Comparison of ENCODE assay signal across 7 mouse cellular contexts in genomic region chr4:136053247-136053596, GRCm38 (mm10). TPM values are rescaled to one million over a fixed set of nuclear protein-coding genes. Genes with fewer than 3 reads are reported as not detected.
A peak's percentile ranks its signal among the peaks of the same experiment; 100 is the strongest.
DNase-seq lines count a peak whose midpoint lies in the region; ATAC-seq lines count a peak whose summit lies in the region.

TSS of gene Rpl11 (minus strand) at chr4:136053428.

- peak; percentile 93 for DNase-seq in adrenal gland, postnatal 10 days
- peak; percentile 95 for DNase-seq in embryonic facial prominence, embryonic 10.5 days (ENCODE audit: low spot score)
- peak; percentile 94 for DNase-seq in kidney, adult 11 months
- peak; percentile 94 for DNase-seq in limb, embryonic 10.5 days (ENCODE audit: low spot score)
- peak; percentile 78 for DNase-seq in spleen, adult 12 weeks (ENCODE audit: low spot score)

- H3K9me3 ChIP-seq in embryonic facial prominence, embryonic 10.5 days = no peaks in the 10 kb centered on the region
- no peaks in the 10 kb centered on the region for H3K9me3 ChIP-seq in limb, embryonic 10.5 days (replicated peaks)
- no peaks in the 10 kb centered on the region for H3K9me3 ChIP-seq in midbrain, embryonic 13.5 days

- H3K4me1 ChIP-seq in embryonic facial prominence, embryonic 10.5 days = peaks cover 29% of the 10 kb centered on the region
- H3K4me1 ChIP-seq in limb, embryonic 10.5 days = peaks cover 25% of the 10 kb centered on the region
- H3K4me1 ChIP-seq in midbrain, embryonic 13.5 days (replicated peaks) = peaks cover 23% of the 10 kb centered on the region

- H3K27ac ChIP-seq in embryonic facial prominence, embryonic 10.5 days (replicated peaks) = peak within 1 kb of the TSS; percentile 99
- peak within 1 kb of the TSS; percentile 98 for H3K27ac ChIP-seq in limb, embryonic 10.5 days
- H3K27ac ChIP-seq in midbrain, embryonic 13.5 days = peak within 1 kb of the TSS; percentile 95

- H3K9ac ChIP-seq in midbrain, embryonic 13.5 days (replicated peaks) = peak within 1 kb of the TSS; percentile 99

- H3K4me3 ChIP-seq in embryonic facial prominence, embryonic 10.5 days = peak within 1 kb of the TSS; percentile 99
- H3K4me3 ChIP-seq in limb, embryonic 10.5 days = peak within 1 kb of the TSS; percentile 92
- peak within 1 kb of the TSS; percentile 99 for H3K4me3 ChIP-seq in midbrain, embryonic 13.5 days (replicated peaks)

- no peaks in the 10 kb centered on the region for H3K27me3 ChIP-seq in embryonic facial prominence, embryonic 10.5 days (replicated peaks; ENCODE audit: low read depth, poor library complexity, severe bottlenecking)
- no peaks in the 10 kb centered on the region for H3K27me3 ChIP-seq in limb, embryonic 10.5 days (ENCODE audit: low read depth, poor library complexity, severe bottlenecking)
- H3K27me3 ChIP-seq in midbrain, embryonic 13.5 days = no peaks in the 10 kb centered on the region

- ATAC-seq in granulocyte monocyte progenitor cell, adult 5-6 weeks (replicated peaks; ENCODE audit: poor library complexity, severe bottlenecking) = peak; percentile 92
- peak; percentile 98 for ATAC-seq in midbrain, embryonic 13.5 days

- peaks cover 41% of the 10 kb centered on the region for H3K36me3 ChIP-seq in embryonic facial prominence, embryonic 10.5 days (replicated peaks)
- peaks cover 42% of the 10 kb centered on the region for H3K36me3 ChIP-seq in limb, embryonic 10.5 days
- H3K36me3 ChIP-seq in midbrain, embryonic 13.5 days = peaks cover 35% of the 10 kb centered on the region

- WGBS in embryonic facial prominence, embryonic 10.5 days = under 1% methylated on average over 21 of the region's 21 CpGs
- WGBS in limb, embryonic 10.5 days = under 1% methylated on average over 21 of the region's 21 CpGs
- 0% methylated on average over 21 of the region's 21 CpGs for WGBS in midbrain, embryonic 13.5 days

- H3K4me2 ChIP-seq in midbrain, embryonic 13.5 days (replicated peaks) = peak within 1 kb of the TSS; percentile 99

RNA-seq across cellular contexts. Expression of gene Rpl11, which starts in this region (rescaled TPM):
- total RNA-seq in adrenal gland, postnatal 10 days (2021) = 100 to 1,000 TPM; 633 to 663 TPM
- polyA plus RNA-seq in embryonic facial prominence, embryonic 10.5 days (2016; fragmentation: Nextera tagmentation; extraction: Ambion mirVana) = 516 and 527 TPM in 2 replicates
- total RNA-seq in granulocyte monocyte progenitor cell, adult 5-6 weeks (2014; fragmentation: Nextera tagmentation) = 1,756 and 1,826 TPM in 2 replicates
- 806 and 1,025 TPM in 2 replicates for total RNA-seq in granulocyte monocyte progenitor cell, adult 5-6 weeks (2017)
- polyA plus RNA-seq in limb, embryonic 10.5 days (2016; fragmentation: Nextera tagmentation; extraction: Ambion mirVana) = 510 and 589 TPM in 2 replicates
- 333 and 348 TPM in 2 replicates for polyA plus RNA-seq in midbrain, embryonic 13.5 days (2015; fragmentation: Nextera tagmentation; extraction: Ambion mirVana)

Comparison
In these comparisons a context has a peak if more than half of its experiments do, and no peak if none do; other contexts are left out.
1. Peak in every context shown above with its lines: DNase-seq, ATAC-seq, H3K4me3 ChIP-seq and H3K27ac ChIP-seq.